Mouse (Mus musculus): ENCODE data around the gene Als2cl. TPM values are rescaled to one million over a fixed set of nuclear protein-coding genes. Genes with fewer than 3 reads are reported as not detected.

Als2cl gene
- polyA plus RNA-seq, 1 experiment from 2014 or later, result 6.1 TPM

DNA sequence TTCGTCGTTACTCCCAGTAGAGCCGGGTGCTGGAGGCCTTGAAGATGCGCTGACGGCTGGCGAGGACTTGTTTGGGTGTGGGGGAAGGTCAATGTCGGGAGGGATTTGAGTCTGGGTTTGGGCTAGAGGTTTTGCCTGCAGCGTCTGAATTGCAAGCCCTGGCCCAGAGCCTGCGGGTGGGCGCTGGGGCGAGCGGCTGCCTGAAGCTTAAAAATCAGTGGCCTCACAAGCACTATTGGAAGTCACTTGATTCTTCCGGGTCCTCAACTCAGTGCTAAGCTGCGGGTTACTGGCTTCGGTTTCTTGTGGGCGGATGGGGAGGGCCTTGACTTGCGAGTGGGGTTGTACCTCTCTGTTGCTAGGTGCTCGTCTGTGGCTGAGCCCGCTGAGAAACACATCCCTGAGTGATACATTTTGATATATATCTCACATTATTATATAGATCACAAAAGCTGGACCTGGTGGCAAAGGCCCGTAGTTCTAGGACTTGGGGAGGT lies 66.9 kb downstream of the Als2cl start:
- no peak overlapping the region for H3K27ac ChIP-seq (replicated peaks)
- DNase-seq (ENCODE audit: low spot score) (no peak), ATAC-seq (ENCODE audit: low FRiP score, low TSS enrichment) (no peak)
- no peak overlapping the region for H3K4me2 ChIP-seq (replicated peaks; ENCODE audit: low read depth)
- H3K9ac ChIP-seq (ENCODE audit: low read length), result no peak overlapping the region
- WGBS, result 39% methylated on average over 20 of the region's 20 CpGs
- no peaks in the 10 kb centered on the region for H3K9me3 ChIP-seq (ENCODE audit: control insufficient read depth, low read length)
- no peaks in the 10 kb centered on the region for H3K4me1 ChIP-seq (replicated peaks; ENCODE audit: control insufficient read depth, insufficient read depth)
- H3K36me3 ChIP-seq (ENCODE audit: control insufficient read depth, insufficient read depth, low read length), result no peaks in the 10 kb centered on the region
- peaks cover 5% of the 10 kb centered on the region; the same call in 1 of the 2 replicates for H3K27me3 ChIP-seq (ENCODE audit: control insufficient read depth, insufficient read depth, low read length)
- TF ChIP-seq CTCF (IDR thresholded peaks at IDR 0.05; ENCODE audit: low read depth) (no peak), EP300 (optimal IDR thresholded peaks at IDR 0.05) (no peak)
- H3K4me3 ChIP-seq (ENCODE audit: low read depth, low read length), result no peak overlapping the region

DNA sequence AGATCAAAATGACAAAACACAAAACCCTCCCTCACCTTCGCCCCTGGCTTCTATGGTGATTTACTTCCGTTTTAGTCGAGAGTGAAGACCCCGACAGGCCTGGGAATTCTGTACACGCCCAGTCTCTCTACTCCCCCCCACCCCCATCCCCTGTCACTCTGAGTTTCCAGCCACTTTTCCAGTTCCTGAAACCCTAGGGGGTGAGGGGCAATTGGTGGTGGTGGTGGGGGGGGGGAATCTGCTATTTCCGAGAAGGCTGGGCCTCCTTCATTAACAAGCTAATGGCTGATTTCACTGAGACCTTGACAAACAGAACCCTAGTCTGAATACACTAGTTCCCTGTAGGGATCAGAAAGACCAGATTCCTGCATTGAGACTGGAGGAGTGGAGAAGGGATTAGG lies 67.6 kb downstream of the Als2cl start:
- Histone ChIP-seq H3K4me3 (ENCODE audit: low read depth, low read length) (no peak overlapping the region), H3K4me1 (replicated peaks; ENCODE audit: control insufficient read depth, insufficient read depth) (no peaks in the 10 kb centered on the region), H3K27ac (replicated peaks) (no peak overlapping the region), H3K27me3 (ENCODE audit: control insufficient read depth, insufficient read depth, low read length) (peaks cover 5% of the 10 kb centered on the region; the same call in 1 of the 2 replicates), H3K4me2 (replicated peaks; ENCODE audit: low read depth) (no peak overlapping the region), H3K9ac (ENCODE audit: low read length) (no peak overlapping the region), H3K36me3 (ENCODE audit: control insufficient read depth, insufficient read depth, low read length) (no peaks in the 10 kb centered on the region), H3K9me3 (ENCODE audit: control insufficient read depth, low read length) (no peaks in the 10 kb centered on the region)
- WGBS, result 26% methylated on average over 6 of the region's 6 CpGs
- TF ChIP-seq EP300 (optimal IDR thresholded peaks at IDR 0.05) (no peak), CTCF (IDR thresholded peaks at IDR 0.05; ENCODE audit: low read depth) (no peak)
- ATAC-seq (ENCODE audit: low FRiP score, low TSS enrichment) (no peak), DNase-seq (ENCODE audit: low spot score) (no peak)

DNA sequence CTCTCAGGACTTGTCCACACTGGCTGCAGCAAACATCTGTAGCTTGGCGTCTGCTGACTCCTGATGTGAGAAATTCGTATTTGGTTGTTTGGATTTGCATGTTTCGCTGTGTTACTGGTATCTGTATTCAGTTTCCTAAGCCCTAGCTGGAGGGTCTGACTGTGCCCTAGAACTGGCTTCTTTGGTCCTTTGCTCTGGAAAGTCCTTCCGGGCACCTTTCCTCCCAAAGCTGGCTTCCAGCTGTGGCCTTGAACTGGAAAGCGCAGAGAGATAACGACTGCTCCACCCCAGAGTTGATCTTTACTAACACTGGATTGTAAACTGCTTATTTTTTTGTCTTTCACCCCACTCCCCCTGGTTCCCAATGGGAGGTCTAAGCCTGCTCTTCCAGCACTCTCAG lies 68.2 kb downstream of the Als2cl start:
- DNase-seq (ENCODE audit: low spot score), result no peak
- ATAC-seq (ENCODE audit: low FRiP score, low TSS enrichment), result no peak
- Histone ChIP-seq H3K9ac (ENCODE audit: low read length) (no peak overlapping the region), H3K36me3 (ENCODE audit: control insufficient read depth, insufficient read depth, low read length) (no peaks in the 10 kb centered on the region), H3K4me2 (replicated peaks; ENCODE audit: low read depth) (no peak overlapping the region), H3K4me3 (ENCODE audit: low read depth, low read length) (no peak overlapping the region), H3K4me1 (replicated peaks; ENCODE audit: control insufficient read depth, insufficient read depth) (no peaks in the 10 kb centered on the region), H3K27ac (replicated peaks) (no peak overlapping the region), H3K9me3 (ENCODE audit: control insufficient read depth, low read length) (no peaks in the 10 kb centered on the region), H3K27me3 (ENCODE audit: control insufficient read depth, insufficient read depth, low read length) (peaks cover 5% of the 10 kb centered on the region; the same call in 1 of the 2 replicates)
- WGBS, result 58% methylated on average over 6 of the region's 6 CpGs
- no peak for TF ChIP-seq EP300 (optimal IDR thresholded peaks at IDR 0.05)
- no peak for TF ChIP-seq CTCF (IDR thresholded peaks at IDR 0.05; ENCODE audit: low read depth)

DNA sequence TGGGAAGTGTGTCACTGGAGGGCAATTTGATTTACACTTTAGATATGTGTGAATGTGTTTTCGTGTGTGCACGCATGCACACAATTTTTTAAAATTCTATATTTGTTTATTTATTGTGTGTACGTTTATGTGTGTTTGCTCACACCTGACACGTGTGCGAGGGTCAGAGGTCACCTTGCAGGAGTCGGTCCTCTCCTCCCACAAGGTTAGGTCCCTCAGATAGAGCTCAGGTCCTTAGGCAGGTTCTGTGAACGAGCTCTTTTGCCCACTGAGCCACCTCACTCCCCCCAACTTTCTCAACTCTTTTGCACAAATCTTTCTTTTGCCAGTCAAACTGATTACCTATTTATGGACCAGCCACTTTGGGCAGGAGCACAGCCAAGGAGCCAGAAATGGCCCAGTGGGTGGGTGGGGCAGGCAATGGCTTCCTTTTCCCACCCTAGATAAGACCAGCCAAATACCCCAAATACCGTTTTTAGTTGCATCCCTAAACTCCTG lies 69.2 kb downstream of the Als2cl start:
- no peak overlapping the region for H3K4me2 ChIP-seq (replicated peaks; ENCODE audit: low read depth)
- WGBS, result 50% methylated on average over 8 of the region's 8 CpGs
- no peaks in the 10 kb centered on the region for H3K36me3 ChIP-seq (ENCODE audit: control insufficient read depth, insufficient read depth, low read length)
- no peaks in the 10 kb centered on the region; the same call in 1 of the 2 replicates for H3K4me1 ChIP-seq (replicated peaks; ENCODE audit: control insufficient read depth, insufficient read depth)
- no peak overlapping the region for H3K9ac ChIP-seq (ENCODE audit: low read length)
- TF ChIP-seq CTCF (IDR thresholded peaks at IDR 0.05; ENCODE audit: low read depth) (no peak), EP300 (optimal IDR thresholded peaks at IDR 0.05) (no peak)
- H3K9me3 ChIP-seq (ENCODE audit: control insufficient read depth, low read length), result no peaks in the 10 kb centered on the region
- H3K27me3 ChIP-seq (ENCODE audit: control insufficient read depth, insufficient read depth, low read length), result peaks cover 5% of the 10 kb centered on the region; the same call in 1 of the 2 replicates
- ATAC-seq (ENCODE audit: low FRiP score, low TSS enrichment), result no peak
- H3K27ac ChIP-seq (replicated peaks), result no peak overlapping the region
- no peak for DNase-seq (ENCODE audit: low spot score)
- H3K4me3 ChIP-seq (ENCODE audit: low read depth, low read length), result no peak overlapping the region

DNA sequence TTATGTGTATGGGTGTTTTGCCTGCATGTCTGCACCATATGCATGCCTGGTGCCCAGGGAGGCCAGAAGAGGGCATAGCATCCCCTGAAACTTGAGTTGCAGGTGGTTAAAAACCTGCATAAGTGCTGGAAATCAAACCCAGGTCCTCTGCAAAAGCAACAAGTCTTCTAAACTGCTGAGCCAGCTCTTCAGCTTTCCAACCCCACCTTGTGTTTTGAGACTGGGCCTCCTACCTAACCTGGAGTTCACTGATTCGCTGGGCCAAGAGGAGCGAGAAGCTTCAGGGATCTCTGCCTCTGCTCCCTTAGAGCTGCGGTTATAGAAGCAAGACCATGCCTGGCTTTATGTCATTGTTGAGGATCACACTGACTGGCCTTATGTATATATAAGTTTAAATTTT lies 70.4 kb downstream of the Als2cl start:
- WGBS, result 93% methylated on average over 3 of the region's 3 CpGs
- Histone ChIP-seq H3K4me2 (replicated peaks; ENCODE audit: low read depth) (no peak overlapping the region), H3K27ac (replicated peaks) (no peak overlapping the region), H3K9ac (ENCODE audit: low read length) (no peak overlapping the region), H3K4me3 (ENCODE audit: low read depth, low read length) (no peak overlapping the region), H3K36me3 (ENCODE audit: control insufficient read depth, insufficient read depth, low read length) (no peaks in the 10 kb centered on the region), H3K9me3 (ENCODE audit: control insufficient read depth, low read length) (no peaks in the 10 kb centered on the region), H3K4me1 (replicated peaks; ENCODE audit: control insufficient read depth, insufficient read depth) (no peaks in the 10 kb centered on the region; the same call in 1 of the 2 replicates), H3K27me3 (ENCODE audit: control insufficient read depth, insufficient read depth, low read length) (peaks cover 5% of the 10 kb centered on the region; the same call in 1 of the 2 replicates)
- TF ChIP-seq CTCF (IDR thresholded peaks at IDR 0.05; ENCODE audit: low read depth) (no peak), EP300 (optimal IDR thresholded peaks at IDR 0.05) (no peak)
- ATAC-seq (ENCODE audit: low FRiP score, low TSS enrichment) (no peak), DNase-seq (ENCODE audit: low spot score) (no peak)

Small RNA genes within 50 kb of the gene (microRNA-seq; reads per million reads assigned to microRNA genes)
- not detected for gene Gm24269

Other genes with a start within 250 kb of the Als2cl start
- 5.7 and 6.2 TPM in 2 replicates for gene Nbeal2, start 225.7 kb upstream of the Als2cl start, polyA plus RNA-seq (2015; fragmentation: Nextera tagmentation; extraction: Ambion mirVana)
- 139 and 144 TPM in 2 replicates for gene Ccdc12, start 223.4 kb upstream of the Als2cl start, polyA plus RNA-seq (2015; fragmentation: Nextera tagmentation; extraction: Ambion mirVana)
- gene Myl3, start 138.0 kb upstream of the Als2cl start, polyA plus RNA-seq (2015; fragmentation: Nextera tagmentation; extraction: Ambion mirVana), result 0.11 and 0.27 TPM in 2 replicates
- 10.5 and 10.6 TPM in 2 replicates for gene Pth1r, start 132.7 kb upstream of the Als2cl start, polyA plus RNA-seq (2015; fragmentation: Nextera tagmentation; extraction: Ambion mirVana)
- not detected in 2 replicates for gene Prss42, start 81.7 kb upstream of the Als2cl start, polyA plus RNA-seq (2015; fragmentation: Nextera tagmentation; extraction: Ambion mirVana)
- not detected in 2 replicates for gene Prss44, start 65.9 kb upstream of the Als2cl start, polyA plus RNA-seq (2015; fragmentation: Nextera tagmentation; extraction: Ambion mirVana)
- 0.04 TPM in 1 of 2 replicates, not detected in the other for gene Prss43, start 53.2 kb upstream of the Als2cl start, polyA plus RNA-seq (2015; fragmentation: Nextera tagmentation; extraction: Ambion mirVana)
- not detected in 2 replicates for gene Prss45, start 45.3 kb upstream of the Als2cl start, polyA plus RNA-seq (2015; fragmentation: Nextera tagmentation; extraction: Ambion mirVana)
- not detected in 2 replicates for gene Prss46, start 35.4 kb upstream of the Als2cl start, polyA plus RNA-seq (2015; fragmentation: Nextera tagmentation; extraction: Ambion mirVana)
- 0.10 and 0.18 TPM in 2 replicates for gene Prss50, start 21.9 kb upstream of the Als2cl start, polyA plus RNA-seq (2015; fragmentation: Nextera tagmentation; extraction: Ambion mirVana)
- 1.5 and 1.6 TPM in 2 replicates for gene Tmie, start 243 bp downstream of the Als2cl start, polyA plus RNA-seq (2015; fragmentation: Nextera tagmentation; extraction: Ambion mirVana)
- gene Fam240a, start 37.0 kb downstream of the Als2cl start, polyA plus RNA-seq (2015; fragmentation: Nextera tagmentation; extraction: Ambion mirVana), result not detected in 2 replicates
- gene Tdgf1, start 66.3 kb downstream of the Als2cl start, polyA plus RNA-seq (2015; fragmentation: Nextera tagmentation; extraction: Ambion mirVana), result 0.07 TPM in 1 of 2 replicates, not detected in the other
- gene Lrrc2, start 71.7 kb downstream of the Als2cl start, polyA plus RNA-seq (2015; fragmentation: Nextera tagmentation; extraction: Ambion mirVana), result 0.07 and 0.08 TPM in 2 replicates
- gene Rtp3, start 110.7 kb downstream of the Als2cl start, polyA plus RNA-seq (2015; fragmentation: Nextera tagmentation; extraction: Ambion mirVana), result 0.11 TPM in 1 of 2 replicates, not detected in the other
- 76.3 and 95.6 TPM in 2 replicates for gene Ltf, start 139.4 kb downstream of the Als2cl start, polyA plus RNA-seq (2015; fragmentation: Nextera tagmentation; extraction: Ambion mirVana)
- gene Ccrl2, start 177.6 kb downstream of the Als2cl start, polyA plus RNA-seq (2015; fragmentation: Nextera tagmentation; extraction: Ambion mirVana), result 1.8 and 2.0 TPM in 2 replicates
- 33.2 and 34.1 TPM in 2 replicates for gene Lrrfip2, start 237.7 kb downstream of the Als2cl start, polyA plus RNA-seq (2015; fragmentation: Nextera tagmentation; extraction: Ambion mirVana)

Data from stomach, postnatal 0 days (tissue).